Mouse (Mus musculus) heart, embryonic 14.5 days (tissue): ENCODE data around the gene Phf7. TPM values are rescaled to one million over a fixed set of nuclear protein-coding genes. Genes with fewer than 3 reads are reported as not detected.

Source experiments
- ATAC-seq: fragments of 200-750 bp; cut with Nextera tagmentation; 2 replicates; pipeline ENCODE4 v1.8.0; 2017; ENCODE audit warnings: low read depth, moderate TSS enrichment; ENCODE audit not compliant: insufficient number of reproducible peaks, insufficient read depth, low FRiP score
- H3K27ac ChIP-seq, 2 experiments: fragments of 200-500 bp in 1 of 2; fragments of 300-500 bp in 1 of 2; sonication (generic) in 1 of 2; replicated peaks in 1 of 2; 2 replicates each; pipeline ENCODE4 v1.5.1; 2012 to 2014; ENCODE audit warnings: low read depth in 2 of 2, low read length in 2 of 2, control low read depth in 1 of 2, mild to moderate bottlenecking in 1 of 2, mixed read lengths in 1 of 2; ENCODE audit not compliant: control insufficient read depth in 1 of 2, insufficient read depth in 1 of 2
- H3K27me3 ChIP-seq: fragments of 300-500 bp; sonication (generic); 2 replicates; pipeline ENCODE4 v1.6.1; 2014; ENCODE audit warnings: mild to moderate bottlenecking, low read length, control low read depth; ENCODE audit not compliant: control insufficient read depth, insufficient read depth
- H3K36me3 ChIP-seq: fragments of 300-500 bp; sonication (generic); 2 replicates; pipeline ENCODE4 v1.6.1; 2014; ENCODE audit warnings: mild to moderate bottlenecking, control low read depth, low read length, mixed read lengths; ENCODE audit not compliant: control insufficient read depth, insufficient read depth
- H3K4me1 ChIP-seq, 2 experiments: fragments of 200-500 bp in 1 of 2; fragments of 300-500 bp in 1 of 2; sonication (generic) in 1 of 2; 2 replicates each; pipeline ENCODE4 v1.6.1; 2012 to 2014; ENCODE audit warnings: low read length in 2 of 2, control low read depth in 1 of 2, mixed read lengths in 1 of 2; ENCODE audit not compliant: control insufficient read depth in 2 of 2, insufficient read depth in 2 of 2
- H3K4me2 ChIP-seq: fragments of 300-500 bp; sonication (generic); 2 replicates; pipeline ENCODE4 v1.6.1; 2014; ENCODE audit warnings: mild to moderate bottlenecking, low read length
- H3K4me3 ChIP-seq, 2 experiments: fragments of 200-500 bp in 1 of 2; fragments of 300-500 bp in 1 of 2; sonication (generic) in 1 of 2; 2 replicates each; pipeline ENCODE4 v1.5.1; 2012 to 2014; ENCODE audit warnings: low read length in 2 of 2, mild to moderate bottlenecking in 2 of 2, control low read depth in 1 of 2, low read depth in 1 of 2, moderate library complexity in 1 of 2; ENCODE audit not compliant: control insufficient read depth in 1 of 2, insufficient read depth in 1 of 2
- H3K9ac ChIP-seq: fragments of 300-500 bp; sonication (generic); 2 replicates; pipeline ENCODE4 v1.6.1; 2014; ENCODE audit warnings: mild to moderate bottlenecking, low read length
- H3K9me3 ChIP-seq: fragments of 300-500 bp; sonication (generic); 2 replicates; pipeline ENCODE4 v1.6.1; 2016; ENCODE audit warnings: low read length, control low read depth; ENCODE audit not compliant: control insufficient read depth
- WGBS: fragments of 180-500 bp; shearing (Covaris S2); extraction: QIAGEN DNeasy Blood & Tissue Kit; methylation state at CpG from one replicate; pipeline ENCODE4 v1.1.7; 2014; 5-methylcytosine and 5-hydroxymethylcytosine counted together
- polyA plus RNA-seq: library from polyadenylated mRNA; unstranded; fragments of >200 nt; fragmentation: Nextera tagmentation; extraction: Ambion mirVana; gene quantifications from 2 replicates; pipeline ENCODE4 v1.2.1, GENCODE M21; 2014

Phf7 gene
- polyA plus RNA-seq, 1 experiment from 2014 or later = 9.6 TPM

GRCm38 (mm10) chr14:31213868-31214267 is 37.2 kb downstream of the Phf7 start:
- peaks cover 36 to 44% of the 10 kb centered on the region in 2 experiments for H3K4me1 ChIP-seq
- H3K4me2 ChIP-seq = no peak overlapping the region
- H3K4me3 ChIP-seq = no peak overlapping the region
- H3K27me3 ChIP-seq = no peaks in the 10 kb centered on the region
- H3K27ac ChIP-seq = peak overlapping the region; percentile 59 to 84
- peak overlapping the region; percentile 18; the same call in 1 of the 2 replicates for H3K9ac ChIP-seq
- no peaks in the 10 kb centered on the region for H3K9me3 ChIP-seq
- no peak for ATAC-seq
- peaks cover 34% of the 10 kb centered on the region for H3K36me3 ChIP-seq
- WGBS = 42% methylated on average over 8 of the region's 8 CpGs

- Histone ChIP-seq H3K4me1 (peaks cover 32 to 43% of the 10 kb centered on the region in 2 experiments), H3K9me3 (no peaks in the 10 kb centered on the region), H3K9ac (peak overlapping the region; percentile 95), H3K27me3 (no peaks in the 10 kb centered on the region), H3K36me3 (peaks cover 34% of the 10 kb centered on the region), H3K27ac (peak overlapping the region; percentile 59 to 84), H3K4me2 (peak overlapping the region; percentile 93; the same call in 1 of the 2 replicates), H3K4me3 (no peak overlapping the region)
- no peak for ATAC-seq
- WGBS = 26% methylated on average over 3 of the region's 3 CpGs
These were observed 38.6 kb downstream of the Phf7 start for GRCm38 (mm10) chr14:31212499-31212898.

- ATAC-seq = no peak
- peak overlapping the region; percentile 95 for H3K9ac ChIP-seq
- H3K36me3 ChIP-seq = peaks cover 34% of the 10 kb centered on the region
- H3K4me3 ChIP-seq = peak overlapping the region; percentile 16 to 91; a peak in 3 of 4 replicates
- peaks cover 36 to 49% of the 10 kb centered on the region in 2 experiments for H3K4me1 ChIP-seq
- peak overlapping the region; percentile 59 to 84 for H3K27ac ChIP-seq
- H3K4me2 ChIP-seq = peak overlapping the region; percentile 93
- WGBS = 62% methylated on average over 6 of the region's 6 CpGs
- H3K9me3 ChIP-seq = no peaks in the 10 kb centered on the region
- no peaks in the 10 kb centered on the region for H3K27me3 ChIP-seq
These were observed 39.3 kb downstream of the Phf7 start for GRCm38 (mm10) chr14:31211854-31212253.

GRCm38 (mm10) chr14:31209133-31209557 is 42.0 kb downstream of the Phf7 start:
- peak; percentile 80 for ATAC-seq
- H3K4me1 ChIP-seq = peaks cover 34 to 51% of the 10 kb centered on the region in 2 experiments
- WGBS = 31% methylated on average over 4 of the region's 4 CpGs
- peak overlapping the region; percentile 99 for H3K27ac ChIP-seq
- no peaks in the 10 kb centered on the region for H3K9me3 ChIP-seq
- no peaks in the 10 kb centered on the region for H3K27me3 ChIP-seq
- peak overlapping the region; percentile 93 for H3K4me2 ChIP-seq
- peak overlapping the region; percentile 95 for H3K9ac ChIP-seq
- peaks cover 40% of the 10 kb centered on the region for H3K36me3 ChIP-seq
- peak overlapping the region; percentile 83 to 91 for H3K4me3 ChIP-seq

- Histone ChIP-seq H3K27me3 (no peaks in the 10 kb centered on the region), H3K27ac (peak within 1 kb of the TSS; percentile 99), H3K4me2 (peak within 1 kb of the TSS; percentile 93), H3K4me3 (peak within 1 kb of the TSS; percentile 83 to 91), H3K36me3 (peaks cover 51% of the 10 kb centered on the region), H3K9me3 (no peaks in the 10 kb centered on the region), H3K4me1 (peaks cover 27 to 49% of the 10 kb centered on the region in 2 experiments), H3K9ac (peak within 1 kb of the TSS; percentile 89)
- peak; percentile 35 for ATAC-seq
- 46% methylated on average over 2 of the region's 2 CpGs for WGBS
These were observed 43.0 kb downstream of the Phf7 start, which contains the start of gene Tnnc1 for GRCm38 (mm10) chr14:31208084-31208483. Gene Tnnc1, plus strand, starts transcription at chr14:31208312.

GRCm38 (mm10) chr14:31207070-31207830 is 43.9 kb downstream of the Phf7 start:
- H3K9ac ChIP-seq = peak overlapping the region; percentile 89
- no peaks in the 10 kb centered on the region for H3K9me3 ChIP-seq
- peak overlapping the region; percentile 49 to 91 for H3K4me3 ChIP-seq
- ATAC-seq = no peak
- H3K36me3 ChIP-seq = peaks cover 52% of the 10 kb centered on the region
- peaks cover 19 to 41% of the 10 kb centered on the region in 2 experiments for H3K4me1 ChIP-seq
- H3K27me3 ChIP-seq = no peaks in the 10 kb centered on the region
- H3K27ac ChIP-seq = peak overlapping the region; percentile 28 to 96
- WGBS = 72% methylated on average over 13 of the region's 13 CpGs
- H3K4me2 ChIP-seq = peak overlapping the region; percentile 93

- Histone ChIP-seq H3K4me1 (peaks cover 15 to 34% of the 10 kb centered on the region in 2 experiments), H3K4me2 (peak overlapping the region; percentile 93), H3K9me3 (no peaks in the 10 kb centered on the region), H3K27me3 (no peaks in the 10 kb centered on the region), H3K4me3 (peak overlapping the region; percentile 91 to 93), H3K27ac (peak overlapping the region; percentile 96 to 97), H3K9ac (peak overlapping the region; percentile 89), H3K36me3 (peaks cover 52% of the 10 kb centered on the region)
- under 1% methylated on average over 48 of the region's 48 CpGs for WGBS
- peak; percentile 18; the same call in 1 of the 2 replicates for ATAC-seq
These were observed 44.6 kb downstream of the Phf7 start for GRCm38 (mm10) chr14:31206472-31206981.
